Mouse (Mus musculus): ENCODE data around the gene Mpst. TPM values are rescaled to one million over a fixed set of nuclear protein-coding genes. Genes with fewer than 3 reads are reported as not detected.
A peak's percentile ranks its signal among the peaks of the same experiment; 100 is the strongest.

The Mpst gene
- total and polyA plus RNA-seq, 2 experiments from 2014 or later = 3.8 to 84.8 TPM

- peaks cover 10% of the 10 kb centered on the region; the same call in 1 of the 2 replicates for H3K27me3 ChIP-seq (ENCODE audit: insufficient read depth, low read length)
- no peak overlapping the region for H3K4me2 ChIP-seq (ENCODE audit: low read depth, low read length, poor library complexity, severe bottlenecking)
- H3K9ac ChIP-seq (replicated peaks; ENCODE audit: low read length, poor library complexity, severe bottlenecking) = no peak overlapping the region
- peaks cover 4% of the 10 kb centered on the region; the same call in 1 of the 2 replicates for H3K4me1 ChIP-seq (ENCODE audit: insufficient read depth, low read length)
- WGBS = 93% methylated on average over 8 of the region's 8 CpGs
- H3K36me3 ChIP-seq (ENCODE audit: insufficient read depth, low read length) = peaks cover 3% of the 10 kb centered on the region; the same call in 1 of the 2 replicates
- H3K4me3 ChIP-seq (ENCODE audit: low read depth, low read length) = no peak overlapping the region
- H3K27ac ChIP-seq (ENCODE audit: low read depth, low read length) = no peak overlapping the region
- no peak for TF ChIP-seq CTCF (IDR thresholded peaks at IDR 0.05)
- DNase-seq (ENCODE audit: low spot score) = no peak
- no peaks in the 10 kb centered on the region for H3K9me3 ChIP-seq (ENCODE audit: low read length)
- ATAC-seq (ENCODE audit: low FRiP score) = no peak
Measured at GRCm38 (mm10) chr15:78414157-78414556, 7.9 kb downstream of the Mpst start.

DNA sequence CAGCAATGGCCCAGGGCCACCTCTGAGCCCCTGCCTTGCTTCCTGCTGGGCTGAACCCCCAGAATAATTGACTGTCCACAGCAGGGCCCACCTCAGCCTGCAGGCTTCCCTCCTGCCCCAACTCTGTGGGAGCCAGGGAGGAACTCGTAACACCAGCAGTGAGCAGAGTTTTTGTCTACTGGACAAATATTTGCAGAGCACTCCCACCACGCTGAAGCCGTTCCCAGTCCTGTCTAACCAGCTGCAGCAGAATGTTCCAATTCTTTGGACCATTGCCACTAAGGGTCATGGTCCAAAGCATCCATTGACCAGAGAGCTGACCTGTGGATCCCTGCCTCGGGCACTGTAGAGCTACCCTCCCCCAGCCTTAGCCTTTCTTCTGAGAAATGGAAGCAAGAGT lies 10.7 kb downstream of the Mpst start:
- H3K27me3 ChIP-seq (ENCODE audit: insufficient read depth, low read length) = no peaks in the 10 kb centered on the region
- WGBS = 13% methylated on average over 4 of the region's 4 CpGs
- H3K4me2 ChIP-seq (ENCODE audit: low read depth, low read length, poor library complexity, severe bottlenecking) = no peak overlapping the region
- no peak overlapping the region for H3K27ac ChIP-seq (ENCODE audit: low read depth, low read length)
- no peaks in the 10 kb centered on the region for H3K36me3 ChIP-seq (ENCODE audit: insufficient read depth, low read length)
- DNase-seq (ENCODE audit: low spot score) (no peak), ATAC-seq (ENCODE audit: low FRiP score) (no peak)
- no peak overlapping the region for H3K4me3 ChIP-seq (ENCODE audit: low read depth, low read length)
- no peak overlapping the region for H3K9ac ChIP-seq (replicated peaks; ENCODE audit: low read length, poor library complexity, severe bottlenecking)
- no peaks in the 10 kb centered on the region for H3K9me3 ChIP-seq (ENCODE audit: low read length)
- TF ChIP-seq CTCF (IDR thresholded peaks at IDR 0.05) = no peak
- H3K4me1 ChIP-seq (ENCODE audit: insufficient read depth, low read length) = no peaks in the 10 kb centered on the region

DNA sequence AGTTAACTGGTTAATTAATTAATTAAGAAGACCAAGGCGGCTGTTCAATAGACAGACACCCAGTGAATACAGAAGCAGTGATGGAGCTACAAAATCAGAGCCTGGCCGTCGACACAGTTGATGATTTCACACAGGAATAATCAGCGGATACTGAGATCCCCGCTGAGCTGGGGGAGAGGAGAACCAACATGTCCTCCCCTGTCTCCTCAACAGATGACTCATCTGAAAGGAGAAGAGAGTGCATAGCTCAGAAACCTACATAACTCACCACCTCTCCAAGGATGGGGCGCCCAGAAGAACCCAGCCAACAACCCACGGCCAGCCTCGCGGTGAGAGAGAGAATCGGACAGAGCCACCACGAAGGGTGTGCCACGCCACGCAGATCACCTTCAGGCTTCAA lies 14.2 kb downstream of the Mpst start:
- Histone ChIP-seq H3K27me3 (ENCODE audit: insufficient read depth, low read length) (no peaks in the 10 kb centered on the region), H3K9me3 (ENCODE audit: low read length) (no peaks in the 10 kb centered on the region), H3K4me3 (ENCODE audit: low read depth, low read length) (no peak overlapping the region), H3K4me1 (ENCODE audit: insufficient read depth, low read length) (no peaks in the 10 kb centered on the region), H3K4me2 (ENCODE audit: low read depth, low read length, poor library complexity, severe bottlenecking) (no peak overlapping the region), H3K36me3 (ENCODE audit: insufficient read depth, low read length) (no peaks in the 10 kb centered on the region), H3K27ac (ENCODE audit: low read depth, low read length) (no peak overlapping the region), H3K9ac (replicated peaks; ENCODE audit: low read length, poor library complexity, severe bottlenecking) (no peak overlapping the region)
- ATAC-seq (ENCODE audit: low FRiP score) (no peak), DNase-seq (ENCODE audit: low spot score) (no peak)
- 90% methylated on average over 13 of the region's 13 CpGs for WGBS
- no peak for TF ChIP-seq CTCF (IDR thresholded peaks at IDR 0.05)

DNA sequence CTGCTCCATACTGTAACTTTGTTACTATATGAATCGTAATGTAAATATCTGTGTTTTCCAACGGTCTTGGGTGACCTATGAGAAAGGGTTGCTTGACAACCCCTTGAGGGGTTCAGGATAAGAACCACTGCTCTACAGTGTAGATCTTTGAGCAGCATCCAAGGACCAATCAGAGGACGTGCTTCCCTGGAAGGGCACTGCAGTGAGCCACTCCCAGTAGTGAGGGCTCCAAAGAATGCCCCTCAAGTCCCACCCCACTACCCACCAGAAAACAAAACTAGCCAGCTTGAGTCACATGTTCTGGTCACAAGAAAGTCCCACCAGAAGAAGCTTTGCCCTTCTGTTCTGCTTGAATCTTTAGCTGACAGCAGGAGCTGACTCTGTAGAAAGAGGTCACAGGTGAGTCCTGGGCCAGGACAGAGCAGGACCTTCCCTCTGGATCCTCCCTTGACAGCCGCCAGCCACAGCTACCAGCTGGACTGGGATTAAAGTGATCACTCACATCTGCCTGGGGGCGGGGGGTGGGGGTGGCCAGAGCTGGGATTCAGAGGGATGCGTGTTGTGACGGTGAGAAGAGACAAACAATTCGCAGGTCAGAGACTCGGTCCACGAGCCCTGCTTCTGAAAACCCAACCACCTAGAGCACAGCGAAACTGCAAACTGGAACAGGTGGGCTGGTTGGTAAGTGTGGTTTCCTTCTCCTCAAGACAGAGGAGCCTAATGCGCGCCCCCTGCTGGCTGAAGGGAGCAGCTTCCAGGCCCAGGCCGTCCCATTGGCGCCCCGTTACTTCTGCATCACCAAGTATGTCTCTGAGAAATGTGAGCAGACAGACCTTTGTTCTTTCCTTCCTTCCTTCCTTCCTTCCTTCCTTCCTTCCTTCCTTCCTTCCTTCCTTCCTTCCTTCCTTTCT lies 16.1 kb downstream of the Mpst start:
- Histone ChIP-seq H3K9ac (replicated peaks; ENCODE audit: low read length, poor library complexity, severe bottlenecking) (no peak overlapping the region), H3K9me3 (ENCODE audit: low read length) (no peaks in the 10 kb centered on the region), H3K4me3 (ENCODE audit: low read depth, low read length) (no peak overlapping the region), H3K4me2 (ENCODE audit: low read depth, low read length, poor library complexity, severe bottlenecking) (peak overlapping the region; percentile 20), H3K27ac (ENCODE audit: low read depth, low read length) (no peak overlapping the region), H3K4me1 (ENCODE audit: insufficient read depth, low read length) (no peaks in the 10 kb centered on the region), H3K27me3 (ENCODE audit: insufficient read depth, low read length) (no peaks in the 10 kb centered on the region), H3K36me3 (ENCODE audit: insufficient read depth, low read length) (no peaks in the 10 kb centered on the region)
- peak; percentile 92 for TF ChIP-seq CTCF (IDR thresholded peaks at IDR 0.05)
- 13% methylated on average over 16 of the region's 16 CpGs for WGBS
- ATAC-seq (ENCODE audit: low FRiP score) (0 out of 2 replicates have a peak, but pooled peaks have one; percentile 49), DNase-seq (ENCODE audit: low spot score) (peak; percentile 90)

- Histone ChIP-seq H3K9me3 (ENCODE audit: low read length) (no peaks in the 10 kb centered on the region), H3K4me2 (ENCODE audit: low read depth, low read length, poor library complexity, severe bottlenecking) (no peak overlapping the region), H3K4me1 (ENCODE audit: insufficient read depth, low read length) (peaks cover 2% of the 10 kb centered on the region; the same call in 1 of the 2 replicates), H3K36me3 (ENCODE audit: insufficient read depth, low read length) (no peaks in the 10 kb centered on the region), H3K27ac (ENCODE audit: low read depth, low read length) (no peak overlapping the region), H3K4me3 (ENCODE audit: low read depth, low read length) (no peak overlapping the region), H3K27me3 (ENCODE audit: insufficient read depth, low read length) (no peaks in the 10 kb centered on the region), H3K9ac (replicated peaks; ENCODE audit: low read length, poor library complexity, severe bottlenecking) (no peak overlapping the region)
- no peak for TF ChIP-seq CTCF (IDR thresholded peaks at IDR 0.05)
- DNase-seq (ENCODE audit: low spot score) = no peak
- WGBS = 28% methylated on average over 11 of the region's 11 CpGs
- ATAC-seq (ENCODE audit: low FRiP score) = no peak
Measured at GRCm38 (mm10) chr15:78424507-78424906, 18.3 kb downstream of the Mpst start.

DNA sequence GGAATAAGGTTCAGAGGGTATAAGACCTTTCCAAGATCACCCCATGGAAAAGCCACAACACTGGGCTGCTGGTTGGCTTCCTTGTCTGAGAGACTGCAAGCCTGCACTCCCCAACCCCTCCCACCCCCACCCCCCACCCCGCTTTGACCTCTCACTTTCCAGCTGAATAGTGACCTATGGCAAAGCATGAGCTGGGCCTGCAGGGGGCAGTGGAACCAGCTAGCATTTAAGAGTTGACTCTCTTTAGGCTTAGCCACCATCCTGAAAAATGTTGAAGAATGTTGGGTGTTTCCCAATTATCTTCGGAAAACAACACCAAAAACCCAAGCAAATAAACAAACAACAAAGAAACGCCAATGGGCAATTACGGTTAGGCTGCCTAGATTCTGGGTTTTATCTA lies 19.0 kb downstream of the Mpst start:
- Histone ChIP-seq H3K36me3 (ENCODE audit: insufficient read depth, low read length) (peaks cover 1% of the 10 kb centered on the region; the same call in 1 of the 2 replicates), H3K9ac (replicated peaks; ENCODE audit: low read length, poor library complexity, severe bottlenecking) (no peak overlapping the region), H3K4me2 (ENCODE audit: low read depth, low read length, poor library complexity, severe bottlenecking) (no peak overlapping the region), H3K27me3 (ENCODE audit: insufficient read depth, low read length) (no peaks in the 10 kb centered on the region), H3K9me3 (ENCODE audit: low read length) (no peaks in the 10 kb centered on the region), H3K4me3 (ENCODE audit: low read depth, low read length) (no peak overlapping the region), H3K4me1 (ENCODE audit: insufficient read depth, low read length) (peaks cover 8% of the 10 kb centered on the region; the same call in 1 of the 2 replicates), H3K27ac (ENCODE audit: low read depth, low read length) (no peak overlapping the region)
- 72% methylated on average over 4 of the region's 4 CpGs for WGBS
- ATAC-seq (ENCODE audit: low FRiP score) (no peak), DNase-seq (ENCODE audit: low spot score) (no peak)
- TF ChIP-seq CTCF (IDR thresholded peaks at IDR 0.05) = peak; percentile 29
